36 mouse cellular contexts compared by ENCODE assay signal in genomic region chr5:106612151-106612550, GRCm38 (mm10). TPM values are rescaled to one million over a fixed set of nuclear protein-coding genes. Genes with fewer than 3 reads are reported as not detected.
A peak's percentile ranks its signal among the peaks of the same experiment; 100 is the strongest.
DNase-seq lines count a peak whose midpoint lies in the region; ATAC-seq lines count a peak whose summit lies in the region.
"Had no signal": no experiment of that assay in that cellular context is flagged by ENCODE, and none has a peak within 500 bp of the region (broad histone marks: within the 10 kb centered on the region; RNA-seq: fewer than 3 reads in every experiment).

No protein-coding gene starts in this region.

- no peaks in the 10 kb centered on the region; the same call in 1 of the 2 replicates for H3K4me1 ChIP-seq in heart, embryonic 10.5 days
- H3K4me1 ChIP-seq in intestine, embryonic 16.5 days (ENCODE audit: control insufficient read depth, insufficient read depth, low read length): no peaks in the 10 kb centered on the region
- H3K4me1 ChIP-seq: embryonic facial prominence, embryonic 12.5 days; embryonic facial prominence, embryonic 15.5 days had no signal

- peaks cover 44% of the 10 kb centered on the region for H3K36me3 ChIP-seq in heart, embryonic 10.5 days
- no peaks in the 10 kb centered on the region for H3K36me3 ChIP-seq in intestine, embryonic 16.5 days (ENCODE audit: control insufficient read depth, insufficient read depth, low read length)

- no peak overlapping the region for H3K4me2 ChIP-seq in intestine, embryonic 16.5 days (ENCODE audit: low read depth, low read length)
- H3K4me2 ChIP-seq: embryonic facial prominence, embryonic 12.5 days; embryonic facial prominence, embryonic 15.5 days; heart, embryonic 12.5 days; heart, embryonic 15.5 days; hindbrain, embryonic 14.5 days had no signal

- no peaks in the 10 kb centered on the region for H3K9me3 ChIP-seq in heart, embryonic 10.5 days
- no peaks in the 10 kb centered on the region for H3K9me3 ChIP-seq in intestine, embryonic 16.5 days (ENCODE audit: control insufficient read depth, low read length)
- H3K9me3 ChIP-seq: embryonic facial prominence, embryonic 12.5 days; embryonic facial prominence, embryonic 15.5 days; G1E; heart, embryonic 12.5 days; heart, embryonic 15.5 days had no signal

- no peak overlapping the region for H3K27ac ChIP-seq in heart, embryonic 10.5 days
- no peak overlapping the region for H3K27ac ChIP-seq in intestine, embryonic 16.5 days (ENCODE audit: low read length)
- H3K27ac ChIP-seq: embryonic facial prominence, embryonic 12.5 days; embryonic facial prominence, embryonic 15.5 days; gastrocnemius, adult 2 months; heart, adult 2 months; heart, embryonic 15.5 days; hindbrain, embryonic 14.5 days; hindbrain, postnatal 0 days had no signal

- no peaks in the 10 kb centered on the region for H3K27me3 ChIP-seq in heart, embryonic 10.5 days (ENCODE audit: insufficient read depth, poor library complexity, severe bottlenecking)
- H3K27me3 ChIP-seq in intestine, embryonic 16.5 days (replicated peaks; ENCODE audit: control insufficient read depth, insufficient read depth, low read length): no peaks in the 10 kb centered on the region
- H3K27me3 ChIP-seq: CH12.LX; embryonic facial prominence, embryonic 12.5 days; embryonic facial prominence, embryonic 15.5 days; heart, embryonic 12.5 days; heart, embryonic 15.5 days; Patski had no signal

- 90% methylated on average over 2 of the region's 2 CpGs for WGBS in heart, embryonic 10.5 days
- WGBS in intestine, embryonic 16.5 days: 85% methylated on average over 2 of the region's 2 CpGs

- ATAC-seq in intestine, embryonic 16.5 days: 0 out of 2 replicates have a peak, but pooled peaks have one; percentile 52
- no peak for ATAC-seq in granulocyte monocyte progenitor cell, adult 5-6 weeks (replicated peaks; ENCODE audit: poor library complexity, severe bottlenecking)
- ATAC-seq: forebrain, embryonic 14.5 days; forebrain, postnatal 0 days; hindbrain, postnatal 0 days; Patski had no signal

- no peak overlapping the region for H3K4me3 ChIP-seq in heart, embryonic 10.5 days
- H3K4me3 ChIP-seq in intestine, embryonic 16.5 days (ENCODE audit: low read length): no peak overlapping the region
- H3K4me3 ChIP-seq: embryonic facial prominence, embryonic 12.5 days; embryonic facial prominence, embryonic 15.5 days; gastrocnemius, adult 2 months; heart, adult 2 months; heart, embryonic 12.5 days; heart, embryonic 15.5 days had no signal

- H3K9ac ChIP-seq in intestine, embryonic 16.5 days (ENCODE audit: low read depth, low read length): no peak overlapping the region
- H3K9ac ChIP-seq: embryonic facial prominence, embryonic 12.5 days; embryonic facial prominence, embryonic 15.5 days; forebrain, postnatal 0 days; heart, embryonic 12.5 days; heart, embryonic 15.5 days; hindbrain, embryonic 14.5 days had no signal

- peak; percentile 62 for DNase-seq in heart, embryonic 10.5 days (ENCODE audit: low spot score)
- no peak for DNase-seq in heart, adult 9 months (ENCODE audit: low spot score in 2 of 2)
- peak; percentile 29 for DNase-seq in kidney, adult 9 months
- DNase-seq in kidney, adult 18-20 months: no peak
- DNase-seq in yolk sac, embryonic 10.5 days (ENCODE audit: low spot score): peak; percentile 6
- DNase-seq: adrenal gland, postnatal 10 days; adrenal gland, postnatal 36 days; B cell, adult 2 months; cerebellum, adult 11 months; cerebellum, adult 2 months; cerebellum, adult 9-11 months; cerebellum, postnatal 25 days; forebrain, postnatal 0 days; gastrocnemius, adult 2 months; gastrocnemius, postnatal 14 days; heart, adult 2 months; heart, postnatal 10 days; heart, postnatal 4 days had no signal

RNA-seq across cellular contexts. Expression of gene Gm17304, which starts 3.3 kb away (rescaled TPM):
- not detected in 2 replicates for polyA plus RNA-seq in heart, embryonic 10.5 days (2016; fragmentation: Nextera tagmentation; extraction: Ambion mirVana)
- not detected in 2 replicates for polyA plus RNA-seq in intestine, embryonic 16.5 days (2015; fragmentation: Nextera tagmentation; extraction: Ambion mirVana)
- not detected in 2 replicates for total RNA-seq in granulocyte monocyte progenitor cell, adult 5-6 weeks (2014; fragmentation: Nextera tagmentation)
- not detected in 2 replicates for total RNA-seq in granulocyte monocyte progenitor cell, adult 5-6 weeks (2017)
- total RNA-seq: adrenal gland, adult 18-20 months; adrenal gland, postnatal 10 days; adrenal gland, postnatal 36 days; CH12.LX; common myeloid progenitor, adult 5-6 weeks; forebrain, postnatal 0 days; G1E; gastrocnemius, adult 2 months; gastrocnemius, postnatal 14 days; gastrocnemius, postnatal 4 days; heart, adult 2 months; heart, postnatal 10 days; heart, postnatal 4 days; hindbrain, postnatal 0 days had no signal
- polyA plus RNA-seq: cerebellum, adult 2 months; embryonic facial prominence, embryonic 12.5 days; embryonic facial prominence, embryonic 15.5 days; forebrain, embryonic 11.5 days; forebrain, embryonic 14.5 days; forebrain, postnatal 0 days; frontal cortex, adult 2 months; G1E; heart, adult 2 months; heart, embryonic 12.5 days; heart, embryonic 15.5 days; hindbrain, embryonic 11.5 days; hindbrain, embryonic 14.5 days; hindbrain, postnatal 0 days; Patski had no signal

Comparison
In these comparisons a context has a peak if more than half of its experiments do, and no peak if none do; other contexts are left out.
1. DNase-seq: peak in heart, embryonic 10.5 days (single experiment), kidney, adult 9 months (single experiment) and yolk sac, embryonic 10.5 days (single experiment); none in heart, adult 9 months (0 of 2) and kidney, adult 18-20 months (single experiment).